Mouse (Mus musculus) induced T-regulatory cell, adult 2 months (primary cell): ENCODE results near the gene Slc3a1.

Source experiments
- DNase-seq: peaks from one replicate; pipeline ENCODE4 v3.0.0-alpha.2; 2012; ENCODE audit warnings: low read depth

The Slc3a1 gene

GRCm38 (mm10) chr17:85037855-85038254, 9.7 kb downstream of the Slc3a1 start:
- no peak for DNase-seq

GRCm38 (mm10) chr17:85038311-85038710, 10.1 kb downstream of the Slc3a1 start:
- DNase-seq = no peak

- DNase-seq = no peak
Measured at GRCm38 (mm10) chr17:85038761-85039160, 10.6 kb downstream of the Slc3a1 start.

GRCm38 (mm10) chr17:85040913-85041312, 12.7 kb downstream of the Slc3a1 start:
- DNase-seq = no peak

DNA sequence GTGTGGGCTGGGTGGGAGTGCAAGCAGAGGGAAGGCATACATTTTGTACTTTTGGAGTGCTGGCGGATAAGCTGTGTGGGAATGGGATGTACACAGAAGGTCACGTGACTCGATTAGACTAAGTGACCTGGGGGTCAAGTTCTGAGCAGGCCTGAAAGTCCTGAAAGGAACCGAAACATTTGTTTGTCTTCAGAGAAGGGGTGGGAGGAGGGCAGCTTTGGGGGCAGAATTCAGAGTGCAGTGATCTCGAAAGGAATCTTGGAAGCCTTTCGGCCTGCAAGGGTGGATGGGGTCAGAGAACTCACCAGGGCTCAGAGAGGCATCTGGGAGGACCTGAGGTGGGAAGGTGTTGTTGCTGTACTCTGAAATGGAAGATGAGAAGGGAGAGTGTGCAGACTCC, 14.2 kb downstream of the Slc3a1 start:
- no peak for DNase-seq

GRCm38 (mm10) chr17:85043404-85043816, 15.2 kb downstream of the Slc3a1 start:
- DNase-seq = no peak

DNA sequence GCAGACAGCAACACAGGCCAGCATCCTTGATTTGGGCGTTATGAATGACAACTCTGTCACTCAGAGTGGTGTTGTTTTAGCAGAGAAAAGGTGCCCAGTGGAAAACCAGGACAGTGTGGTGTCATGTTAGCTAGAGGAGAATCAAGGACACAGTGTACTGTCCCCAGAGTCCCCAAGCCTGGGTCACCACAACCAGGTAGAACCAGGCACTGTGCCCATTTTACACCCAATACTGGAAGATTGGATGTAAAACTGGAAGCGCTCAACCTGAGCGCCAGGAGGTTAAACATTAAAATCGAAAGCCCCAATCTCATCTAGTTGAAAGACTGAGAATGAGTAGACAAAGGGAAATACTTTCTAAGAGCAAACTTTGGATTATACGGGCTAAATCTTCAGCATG, 16.3 kb downstream of the Slc3a1 start:
- DNase-seq = no peak

DNA sequence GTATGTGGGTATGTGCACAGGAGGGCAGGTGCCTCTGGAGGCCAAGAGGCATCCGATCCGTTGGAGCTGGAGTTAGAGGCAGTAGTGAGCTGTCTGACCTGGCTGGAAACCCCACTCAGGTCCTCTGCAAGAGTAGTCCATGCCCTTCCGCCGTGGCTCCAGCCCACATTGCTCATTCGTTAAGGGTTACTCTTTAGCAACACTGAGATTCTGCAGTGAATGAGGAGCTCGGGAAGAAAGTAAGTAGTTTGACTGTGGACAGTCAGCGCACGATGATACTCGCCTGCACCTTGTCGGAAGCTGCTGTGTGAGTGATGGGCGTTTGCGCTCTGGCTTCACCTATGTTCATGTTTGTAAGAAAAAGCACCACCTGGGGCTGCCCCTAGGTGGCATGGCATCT, 17.0 kb downstream of the Slc3a1 start:
- DNase-seq = no peak

- no peak for DNase-seq
Measured at GRCm38 (mm10) chr17:85048379-85048778, 20.2 kb downstream of the Slc3a1 start.

GRCm38 (mm10) chr17:85058276-85058675, 30.1 kb downstream of the Slc3a1 start:
- no peak for DNase-seq

DNA sequence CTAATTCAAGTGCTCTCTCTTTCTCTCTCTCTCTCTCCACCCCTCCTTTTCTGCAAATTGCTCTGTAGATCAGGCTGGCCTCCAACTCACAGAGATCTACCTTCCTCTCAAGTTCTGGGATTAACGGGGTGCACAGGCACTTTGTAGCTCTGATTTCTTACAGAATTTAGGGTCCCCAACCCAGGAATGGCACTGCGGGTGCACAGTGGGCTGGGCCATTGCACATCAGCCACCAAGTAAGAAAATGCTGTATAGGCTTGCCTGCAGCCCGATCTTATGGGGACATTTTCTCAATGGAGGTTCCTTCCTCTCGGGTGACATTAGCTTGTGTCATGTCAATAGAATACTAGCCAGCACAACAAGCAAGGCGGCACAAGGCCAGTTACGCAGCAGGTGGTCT, 31.0 kb downstream of the Slc3a1 start:
- no peak for DNase-seq

DNA sequence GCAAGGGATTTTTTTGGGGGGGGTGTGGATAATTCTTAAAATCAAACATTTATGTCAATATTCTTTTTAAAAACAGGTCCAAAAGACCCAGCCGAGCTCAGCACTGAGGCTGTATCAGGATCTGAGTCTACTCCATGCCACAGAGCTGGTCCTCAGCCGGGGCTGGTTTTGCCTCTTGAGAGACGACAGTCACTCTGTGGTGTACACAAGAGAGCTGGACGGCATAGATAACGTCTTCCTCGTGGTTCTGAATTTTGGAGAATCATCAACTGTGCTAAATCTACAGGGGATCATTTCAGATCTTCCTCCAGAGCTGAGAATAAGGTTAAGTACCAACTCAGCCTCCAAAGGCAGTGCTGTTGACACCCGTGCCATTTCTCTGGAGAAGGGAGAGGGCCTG, 35.4 kb downstream of the Slc3a1 start:
- DNase-seq = no peak

GRCm38 (mm10) chr17:85067331-85067730, 39.2 kb downstream of the Slc3a1 start:
- no peak for DNase-seq

GRCm38 (mm10) chr17:85070658-85071057, 42.5 kb downstream of the Slc3a1 start:
- no peak for DNase-seq

- DNase-seq = no peak
Measured at GRCm38 (mm10) chr17:85071088-85071775, 43.1 kb downstream of the Slc3a1 start.

- DNase-seq = no peak
Measured at GRCm38 (mm10) chr17:85072383-85072782, 44.2 kb downstream of the Slc3a1 start.

DNA sequence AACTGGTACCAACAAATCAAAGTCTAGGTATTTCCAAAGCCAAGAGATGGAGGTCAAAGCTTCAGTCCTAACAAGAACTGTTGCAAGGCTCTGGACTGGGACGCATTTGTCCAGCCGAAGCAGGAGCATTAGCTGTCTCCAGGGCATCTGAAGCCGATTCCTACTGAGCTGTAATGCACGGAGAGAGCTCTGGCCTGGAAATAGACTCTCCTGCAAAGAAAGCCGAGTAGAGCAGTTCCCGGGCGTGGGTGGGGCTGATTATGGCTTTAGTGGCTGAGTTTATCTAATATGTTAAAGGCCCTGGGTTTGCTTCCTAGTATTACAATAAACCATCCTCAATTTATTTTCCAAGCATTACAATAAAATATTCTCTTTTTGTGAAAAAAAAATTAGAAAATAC, 45.0 kb downstream of the Slc3a1 start:
- DNase-seq = no peak

GRCm38 (mm10) chr17:85074083-85074482, 45.9 kb downstream of the Slc3a1 start:
- no peak for DNase-seq

GRCm38 (mm10) chr17:85079276-85079675, 51.1 kb downstream of the Slc3a1 start:
- no peak for DNase-seq

GRCm38 (mm10) chr17:85080781-85081180, 52.6 kb downstream of the Slc3a1 start:
- no peak for DNase-seq

GRCm38 (mm10) chr17:85085335-85085734, 57.2 kb downstream of the Slc3a1 start:
- DNase-seq = no peak

GRCm38 (mm10) chr17:85086501-85086900, 58.3 kb downstream of the Slc3a1 start:
- DNase-seq = no peak

- no peak for DNase-seq
Measured at GRCm38 (mm10) chr17:85087591-85087990, 59.4 kb downstream of the Slc3a1 start.

DNA sequence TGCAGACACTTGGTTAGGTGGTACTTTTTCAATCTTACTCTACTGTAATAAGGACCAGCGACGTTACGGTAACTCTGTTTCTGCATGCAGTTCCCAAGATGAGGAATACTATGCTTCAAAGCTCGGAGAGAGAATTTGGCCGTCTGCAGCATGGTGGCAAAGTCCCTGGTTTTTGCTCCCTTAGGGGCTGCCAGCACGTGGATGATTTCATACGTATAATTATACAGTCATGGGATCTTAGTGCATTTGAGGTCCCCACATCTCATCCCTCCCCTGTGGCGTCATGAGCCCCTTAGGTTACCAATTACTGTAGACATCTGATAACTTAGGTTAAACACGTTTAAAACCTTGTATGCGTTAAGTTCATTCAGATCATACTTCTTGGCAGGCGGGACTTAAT, 60.2 kb downstream of the Slc3a1 start:
- DNase-seq = no peak
